Mouse (Mus musculus) testis, adult 2 months (tissue): ENCODE data around the gene Sis. TPM values are rescaled to one million over a fixed set of nuclear protein-coding genes. Genes with fewer than 3 reads are reported as not detected.

Source experiments
- H3K27ac ChIP-seq: fragments of 200-500 bp; 2 replicates; pipeline ENCODE4 v1.5.1; 2012; ENCODE audit warnings: low read depth, low read length; ENCODE audit not compliant: control insufficient read depth, insufficient read depth
- H3K27me3 ChIP-seq: fragments of 200-500 bp; 2 replicates; pipeline ENCODE4 v1.6.1; 2012; ENCODE audit warnings: mild to moderate bottlenecking, low read length, moderate library complexity; ENCODE audit not compliant: control insufficient read depth, insufficient read depth
- H3K36me3 ChIP-seq: fragments of 200-500 bp; 2 replicates; pipeline ENCODE4 v1.6.1; 2012; ENCODE audit warnings: mild to moderate bottlenecking, low read length; ENCODE audit not compliant: control insufficient read depth, insufficient read depth
- H3K4me1 ChIP-seq: fragments of 200-500 bp; 2 replicates; pipeline ENCODE4 v1.6.1; 2012; ENCODE audit warnings: low read length; ENCODE audit not compliant: control insufficient read depth, insufficient read depth
- H3K4me3 ChIP-seq: fragments of 200-500 bp; 2 replicates; pipeline ENCODE4 v1.5.1; 2012; ENCODE audit warnings: low read depth, mild to moderate bottlenecking, low read length, moderate library complexity, mixed read lengths; ENCODE audit not compliant: control insufficient read depth
- CTCF ChIP-seq: fragments of 200-500 bp; IDR thresholded peaks from 2 replicates; pipeline ENCODE4 v1.5.1; 2012; ENCODE audit warnings: low read depth, mild to moderate bottlenecking, inconsistent platforms, low read length, moderate library complexity; ENCODE audit not compliant: control insufficient read depth, insufficient read depth, insufficient replicate concordance
- POLR2A ChIP-seq: fragments of 200-500 bp; IDR thresholded peaks from 2 replicates; pipeline ENCODE4 v1.6.1; 2012; ENCODE audit warnings: low read depth, mild to moderate bottlenecking, inconsistent platforms, low read length, moderate library complexity; ENCODE audit not compliant: control insufficient read depth
- polyA plus RNA-seq: library from polyadenylated mRNA; depleted of rRNA; stranded (reverse); fragments of >200 nt; gene quantifications from 2 replicates; pipeline ENCODE4 v1.2.3, GENCODE M21; 2012; rRNA removed

Gene Sis
- polyA plus RNA-seq = not detected in 2 replicates

DNA sequence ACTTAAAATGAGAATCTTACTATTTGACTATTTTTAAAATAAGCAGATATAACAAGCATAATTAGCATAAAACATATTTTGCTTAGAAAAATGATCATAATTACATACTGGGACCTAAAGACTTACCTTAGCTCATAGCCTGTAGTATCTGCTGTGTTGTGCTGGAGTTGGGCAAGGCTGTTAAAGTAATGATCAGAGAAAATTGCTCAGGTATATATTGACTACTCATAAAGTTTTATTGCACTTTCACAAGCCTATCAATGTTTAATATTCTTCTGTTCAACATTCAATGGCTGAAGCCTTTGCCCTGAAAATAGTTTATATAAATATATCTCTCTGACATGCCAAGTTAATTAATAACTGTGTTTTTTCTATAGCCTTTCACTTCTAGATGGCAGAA, at the start of gene Sis:
Sis (minus strand) TSS at position 189 of the 400 bp plus-strand sequence.
- Histone ChIP-seq H3K4me3 (no peak within 1 kb of the TSS), H3K27me3 (no peaks in the 10 kb centered on the region), H3K36me3 (no peaks in the 10 kb centered on the region), H3K27ac (no peak within 1 kb of the TSS), H3K4me1 (no peaks in the 10 kb centered on the region)
- TF ChIP-seq CTCF = no peak
- TF ChIP-seq POLR2A = no peak

DNA sequence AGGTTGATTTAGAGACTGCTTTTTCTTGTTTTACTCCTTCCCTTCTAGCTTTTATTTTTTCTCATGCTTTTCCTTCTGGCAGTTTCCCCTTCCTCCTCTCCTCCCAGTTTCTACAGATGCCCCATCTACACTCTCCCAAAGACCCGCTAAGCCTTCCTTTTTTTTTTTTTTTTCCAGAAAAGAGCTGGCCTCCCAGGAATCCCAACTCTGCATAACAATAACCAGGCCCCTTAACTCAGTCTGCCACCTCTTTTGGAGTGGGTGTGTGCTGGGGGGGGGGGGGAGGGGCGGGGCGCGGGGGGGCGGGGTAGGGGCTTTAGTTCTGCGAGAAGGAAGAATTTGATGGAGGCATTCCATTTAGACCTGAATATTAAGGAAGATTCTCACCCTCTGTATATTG, 38.4 kb upstream of the Sis start:
- TF ChIP-seq POLR2A (no peak), CTCF (no peak)
- Histone ChIP-seq H3K4me1 (no peaks in the 10 kb centered on the region), H3K36me3 (no peaks in the 10 kb centered on the region), H3K27me3 (no peaks in the 10 kb centered on the region), H3K27ac (no peak overlapping the region), H3K4me3 (no peak overlapping the region)

DNA sequence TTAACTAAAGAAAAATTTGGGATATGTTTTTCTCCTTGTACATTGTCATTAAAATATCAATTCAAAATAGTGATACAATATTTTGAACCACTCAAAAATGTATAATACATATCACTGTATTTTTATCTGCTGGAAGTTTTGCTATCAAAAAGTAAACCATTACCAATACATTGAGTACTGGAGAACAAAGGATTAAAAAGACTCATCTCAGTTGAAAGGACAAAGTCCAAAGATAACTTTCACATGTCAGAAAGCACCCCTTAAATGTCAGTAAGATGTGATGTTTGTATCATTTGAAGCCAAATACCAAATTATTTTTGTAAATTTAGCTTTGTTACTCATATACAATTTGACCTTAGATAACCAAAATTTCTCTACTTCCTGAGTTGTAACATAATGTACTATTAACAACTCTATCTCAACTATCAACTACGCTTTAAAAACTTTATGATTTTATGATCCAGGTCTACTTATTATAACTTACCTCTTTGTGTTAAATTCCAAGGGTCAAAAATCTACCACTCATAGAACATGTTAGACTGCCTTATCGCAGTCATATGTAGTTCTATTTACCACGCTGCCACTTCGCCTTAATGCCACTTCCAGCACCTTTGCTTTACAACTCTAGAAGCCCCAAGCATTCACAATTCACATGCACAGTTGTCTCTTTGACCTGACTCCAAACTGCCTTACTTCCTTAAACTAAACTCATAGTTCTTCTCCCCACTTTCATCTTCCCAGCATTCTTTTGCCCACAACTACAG, 35.5 kb upstream of the Sis start:
- H3K27ac ChIP-seq = no peak overlapping the region
- TF ChIP-seq POLR2A (no peak), CTCF (no peak)
- no peaks in the 10 kb centered on the region for H3K4me1 ChIP-seq
- no peaks in the 10 kb centered on the region for H3K27me3 ChIP-seq
- no peak overlapping the region for H3K4me3 ChIP-seq
- no peaks in the 10 kb centered on the region for H3K36me3 ChIP-seq

DNA sequence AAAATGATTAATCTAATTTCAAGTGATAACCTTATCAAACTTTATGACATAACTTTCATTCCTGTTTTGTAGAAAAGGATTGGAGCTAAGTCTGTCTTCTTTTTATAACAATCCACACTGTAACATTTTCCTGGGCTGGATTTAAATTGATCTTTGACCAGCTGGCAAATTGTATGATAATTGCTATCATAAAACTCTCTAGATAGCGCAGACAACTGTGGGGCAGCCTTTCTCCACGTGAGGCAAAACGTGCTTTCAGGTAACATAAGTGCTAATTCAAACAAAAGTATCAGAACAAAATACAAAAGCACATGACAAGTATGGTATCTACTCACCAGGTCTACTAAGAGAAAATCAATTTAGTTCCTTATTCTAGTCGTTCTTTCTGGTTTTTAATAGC, 29.9 kb upstream of the Sis start:
- Histone ChIP-seq H3K27ac (no peak overlapping the region), H3K36me3 (no peaks in the 10 kb centered on the region), H3K4me3 (no peak overlapping the region), H3K4me1 (no peaks in the 10 kb centered on the region), H3K27me3 (no peaks in the 10 kb centered on the region)
- no peak for TF ChIP-seq CTCF
- no peak for TF ChIP-seq POLR2A

DNA sequence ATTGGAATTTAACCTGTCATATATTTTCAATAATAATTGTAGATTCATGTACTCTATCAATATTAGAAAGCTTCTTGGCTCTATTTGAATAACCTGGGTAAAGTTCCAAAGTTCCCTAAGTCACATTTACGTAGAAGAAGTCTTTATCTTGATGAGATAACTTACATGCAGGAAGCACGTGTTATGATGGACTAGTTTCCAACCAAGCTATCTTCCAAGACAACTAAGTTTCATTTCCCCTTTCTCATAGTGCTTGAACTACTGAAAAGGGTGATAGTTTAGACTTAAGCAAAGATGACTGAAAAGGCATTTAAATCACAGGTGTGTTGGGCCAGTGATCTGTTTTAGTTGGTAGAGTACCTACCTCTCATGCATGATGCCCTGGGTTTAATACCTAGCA, 23.3 kb upstream of the Sis start:
- Histone ChIP-seq H3K27ac (no peak overlapping the region), H3K4me1 (no peaks in the 10 kb centered on the region), H3K4me3 (no peak overlapping the region), H3K36me3 (no peaks in the 10 kb centered on the region), H3K27me3 (no peaks in the 10 kb centered on the region)
- TF ChIP-seq POLR2A (no peak), CTCF (no peak)

DNA sequence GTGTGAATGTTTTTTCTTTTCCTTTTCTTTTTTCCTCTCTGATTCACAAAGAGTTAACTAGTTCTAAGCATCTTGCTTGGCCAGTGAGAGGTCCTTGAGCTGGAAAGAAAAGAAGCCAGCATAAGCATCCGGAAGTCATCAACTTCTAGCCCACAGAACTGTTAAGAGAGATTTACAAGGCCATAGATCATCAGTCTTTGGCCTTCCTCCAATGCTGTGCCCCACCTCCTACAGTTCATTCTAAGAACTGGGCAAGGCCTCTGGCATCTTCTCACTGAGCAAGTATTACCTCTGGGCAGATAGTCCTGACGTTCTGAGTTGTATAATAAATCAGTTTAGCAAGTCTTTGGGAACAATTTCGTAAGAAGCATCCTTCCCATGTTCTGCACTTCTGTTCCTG, 8.9 kb upstream of the Sis start:
- Histone ChIP-seq H3K36me3 (no peaks in the 10 kb centered on the region), H3K4me1 (no peaks in the 10 kb centered on the region), H3K27me3 (no peaks in the 10 kb centered on the region), H3K27ac (no peak overlapping the region), H3K4me3 (no peak overlapping the region)
- TF ChIP-seq POLR2A = no peak
- TF ChIP-seq CTCF = no peak

DNA sequence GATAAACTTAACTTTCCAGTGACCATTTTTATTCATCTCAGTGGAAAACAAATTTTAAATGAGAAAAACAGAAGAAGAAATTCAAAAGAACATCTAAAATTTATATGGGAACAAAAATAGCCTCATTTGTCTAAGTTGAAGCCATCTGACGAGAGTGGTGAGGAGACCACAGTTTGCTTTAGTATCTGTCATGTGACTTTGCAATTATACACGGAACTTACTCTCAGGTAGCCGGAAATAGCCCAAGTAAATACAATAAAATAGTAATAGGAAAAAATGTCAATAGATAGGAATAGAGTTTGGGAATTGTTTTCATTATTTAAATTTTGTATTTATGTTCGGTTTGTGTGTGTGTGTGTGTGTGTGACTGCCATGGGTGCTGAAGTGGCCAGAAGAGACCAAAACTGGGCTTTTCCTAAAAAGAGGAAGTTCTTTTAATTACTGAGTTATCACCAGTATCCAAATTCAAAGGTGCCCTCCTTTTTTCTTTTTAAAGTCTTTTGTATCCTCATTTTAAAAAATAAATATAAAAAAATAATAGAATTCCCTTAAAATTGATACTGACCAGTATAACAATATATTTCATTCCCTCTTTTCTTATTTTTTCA, 48.6 kb downstream of the Sis start:
- no peaks in the 10 kb centered on the region for H3K27me3 ChIP-seq
- no peak overlapping the region for H3K27ac ChIP-seq
- H3K4me1 ChIP-seq = no peaks in the 10 kb centered on the region
- no peak overlapping the region for H3K4me3 ChIP-seq
- H3K36me3 ChIP-seq = no peaks in the 10 kb centered on the region
- no peak for TF ChIP-seq POLR2A
- TF ChIP-seq CTCF = no peak

DNA sequence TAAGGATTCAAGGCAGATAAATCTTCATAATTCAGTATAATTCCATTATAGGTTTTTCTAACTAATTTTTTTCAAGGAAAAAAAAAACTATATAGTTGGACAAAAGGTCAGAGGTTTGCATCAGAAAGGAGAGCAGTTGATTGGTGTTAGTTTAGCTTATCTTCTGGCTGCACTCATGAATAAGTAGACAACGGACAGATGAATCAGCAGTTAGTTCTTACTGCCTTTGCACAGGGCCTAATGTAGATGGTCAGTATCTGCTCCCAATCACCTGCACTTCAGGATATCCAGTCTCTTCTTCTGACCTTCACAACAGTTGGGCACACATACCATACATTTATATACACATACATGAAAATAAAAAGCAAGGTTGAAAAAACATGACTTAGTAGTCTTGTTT, 85.2 kb downstream of the Sis start:
- no peak overlapping the region for H3K27ac ChIP-seq
- no peaks in the 10 kb centered on the region for H3K4me1 ChIP-seq
- no peaks in the 10 kb centered on the region for H3K36me3 ChIP-seq
- no peaks in the 10 kb centered on the region for H3K27me3 ChIP-seq
- H3K4me3 ChIP-seq = no peak overlapping the region
- TF ChIP-seq POLR2A (no peak), CTCF (no peak)
